23 mouse cellular contexts compared by ENCODE assay signal in genomic region chr2:52027061-52027460, GRCm38 (mm10). TPM values are rescaled to one million over a fixed set of nuclear protein-coding genes. Genes with fewer than 3 reads are reported as not detected.
DNase-seq lines count a peak whose midpoint lies in the region; ATAC-seq lines count a peak whose summit lies in the region.
"Had no signal": no experiment of that assay in that cellular context is flagged by ENCODE, and none has a peak within 500 bp of the region (broad histone marks: within the 10 kb centered on the region; RNA-seq: fewer than 3 reads in every experiment).

No protein-coding gene starts in this region.

- H3K4me3 ChIP-seq in heart, embryonic 11.5 days (ENCODE audit: low read depth, low read length): no peak overlapping the region
- no peak overlapping the region for H3K4me3 ChIP-seq in heart, embryonic 10.5 days

- no peak overlapping the region for H3K27ac ChIP-seq in heart, embryonic 11.5 days (ENCODE audit: low read depth, low read length)
- H3K27ac ChIP-seq in heart, embryonic 10.5 days: no peak overlapping the region

- H3K9ac ChIP-seq in heart, embryonic 11.5 days (ENCODE audit: low read depth, low read length): no peak overlapping the region

- WGBS in heart, embryonic 11.5 days (ENCODE audit: insufficient replicate concordance): 69% methylated on average over 4 of the region's 4 CpGs
- 80% methylated on average over 4 of the region's 4 CpGs for WGBS in heart, embryonic 10.5 days

- H3K27me3 ChIP-seq in heart, embryonic 11.5 days (ENCODE audit: control insufficient read depth, insufficient read depth, low read length): no peaks in the 10 kb centered on the region
- H3K27me3 ChIP-seq in heart, embryonic 10.5 days (ENCODE audit: insufficient read depth, poor library complexity, severe bottlenecking): no peaks in the 10 kb centered on the region
- H3K27me3 ChIP-seq: CH12.LX, Patski had no signal

- H3K9me3 ChIP-seq in heart, embryonic 11.5 days (replicated peaks; ENCODE audit: control insufficient read depth, low read length): no peaks in the 10 kb centered on the region
- no peaks in the 10 kb centered on the region for H3K9me3 ChIP-seq in heart, embryonic 10.5 days
- H3K9me3 ChIP-seq: G1E had no signal

- peak; percentile 53 for DNase-seq in heart, adult 11 months
- peak; percentile 63 for DNase-seq in heart, embryonic 10.5 days (ENCODE audit: low spot score)
- no peak for DNase-seq in heart, postnatal 4 days
- peak; percentile 63 for DNase-seq in R1 (ENCODE audit: low read depth, low spot score)
- DNase-seq in adrenal gland, postnatal 25 days: no peak
- DNase-seq: adrenal gland, adult 2 months; adrenal gland, adult 8-10 months; adrenal gland, postnatal 10 days; adrenal gland, postnatal 14 days; adrenal gland, postnatal 36 days; B cell, adult 2 months; cerebellum, adult 11 months; cerebellum, adult 11-12 months; cerebellum, adult 18-20 months; cerebellum, adult 2 months; cerebellum, adult 8-10 months had no signal

- H3K4me2 ChIP-seq in heart, embryonic 11.5 days: no peak overlapping the region

- no peak for ATAC-seq in heart, embryonic 11.5 days (replicated peaks; ENCODE audit: insufficient number of reproducible peaks, low FRiP score, low TSS enrichment)
- ATAC-seq: activated CD4-positive, CD25-positive, alpha-beta regulatory T cell, adult 4 months; CD4-positive, CD25-positive, alpha-beta regulatory T cell, adult 4 months; Patski had no signal

- H3K36me3 ChIP-seq in heart, embryonic 11.5 days (ENCODE audit: control insufficient read depth, insufficient read depth, low read length): no peaks in the 10 kb centered on the region
- H3K36me3 ChIP-seq in heart, embryonic 10.5 days: no peaks in the 10 kb centered on the region
- H3K36me3 ChIP-seq: G1E had no signal

- no peaks in the 10 kb centered on the region for H3K4me1 ChIP-seq in heart, embryonic 11.5 days (ENCODE audit: control insufficient read depth, insufficient read depth, low read length)
- H3K4me1 ChIP-seq in heart, embryonic 10.5 days: no peaks in the 10 kb centered on the region

RNA-seq across cellular contexts. Expression of gene Tnfaip6, which starts 10.7 kb away (rescaled TPM):
- 3.7 and 4.9 TPM in 2 replicates for polyA plus RNA-seq in heart, embryonic 11.5 days (2014; fragmentation: Nextera tagmentation; extraction: Ambion mirVana)
- 4.5 and 6.7 TPM in 2 replicates for polyA plus RNA-seq in heart, embryonic 10.5 days (2016; fragmentation: Nextera tagmentation; extraction: Ambion mirVana)
- total RNA-seq in heart, postnatal 4 days (2021): 1 to 10 TPM; 4.2 to 4.4 TPM
- total RNA-seq in adrenal gland, postnatal 25 days (2021): not detected in 2 replicates
- total RNA-seq: G1E, MEL had no signal
- polyA plus RNA-seq: activated CD4-positive, CD25-positive, alpha-beta regulatory T cell, adult 4 months; adrenal gland, adult 2 months; CD4-positive, CD25-positive, alpha-beta regulatory T cell, adult 4 months; G1E; Patski had no signal

RNA-seq across cellular contexts. Expression of gene Rif1, which starts 45.6 kb away (rescaled TPM):
- 27.9 and 29.8 TPM in 2 replicates for polyA plus RNA-seq in heart, embryonic 11.5 days (2014; fragmentation: Nextera tagmentation; extraction: Ambion mirVana)
- 24.4 and 32.4 TPM in 2 replicates for polyA plus RNA-seq in heart, embryonic 10.5 days (2016; fragmentation: Nextera tagmentation; extraction: Ambion mirVana)
- total RNA-seq in heart, postnatal 4 days (2021): 10 to 100 TPM; 34.2 to 35.8 TPM
- total RNA-seq in adrenal gland, postnatal 25 days (2021): 35.7 and 48.0 TPM in 2 replicates

RNA-seq across cellular contexts. Expression of gene Nmi, which starts 53.8 kb away (rescaled TPM):
- 12.6 and 12.7 TPM in 2 replicates for polyA plus RNA-seq in heart, embryonic 11.5 days (2014; fragmentation: Nextera tagmentation; extraction: Ambion mirVana)
- polyA plus RNA-seq in heart, embryonic 10.5 days (2016; fragmentation: Nextera tagmentation; extraction: Ambion mirVana): 6.5 and 8.0 TPM in 2 replicates
- total RNA-seq in heart, postnatal 4 days (2021): 1 to 10 TPM; 7.0 to 7.5 TPM
- total RNA-seq in adrenal gland, postnatal 25 days (2021): 8.8 and 15.1 TPM in 2 replicates

Comparison
In these comparisons a context has a peak if more than half of its experiments do, and no peak if none do; other contexts are left out.
1. DNase-seq: peak in heart, adult 11 months (single experiment), heart, embryonic 10.5 days (single experiment) and R1 (single experiment); none in heart, postnatal 4 days (single experiment) and adrenal gland, postnatal 25 days (single experiment).